Mouse (Mus musculus): ENCODE measurements at regions not wholly inside any gene's neighbourhood (a gene's known extent, or its start where the extent isn't known, plus 50 kb on each side); places are given as distances from the start of the nearest gene placed in this dataset.
A peak's percentile ranks its signal among the peaks of the same experiment; 100 is the strongest.

DNA sequence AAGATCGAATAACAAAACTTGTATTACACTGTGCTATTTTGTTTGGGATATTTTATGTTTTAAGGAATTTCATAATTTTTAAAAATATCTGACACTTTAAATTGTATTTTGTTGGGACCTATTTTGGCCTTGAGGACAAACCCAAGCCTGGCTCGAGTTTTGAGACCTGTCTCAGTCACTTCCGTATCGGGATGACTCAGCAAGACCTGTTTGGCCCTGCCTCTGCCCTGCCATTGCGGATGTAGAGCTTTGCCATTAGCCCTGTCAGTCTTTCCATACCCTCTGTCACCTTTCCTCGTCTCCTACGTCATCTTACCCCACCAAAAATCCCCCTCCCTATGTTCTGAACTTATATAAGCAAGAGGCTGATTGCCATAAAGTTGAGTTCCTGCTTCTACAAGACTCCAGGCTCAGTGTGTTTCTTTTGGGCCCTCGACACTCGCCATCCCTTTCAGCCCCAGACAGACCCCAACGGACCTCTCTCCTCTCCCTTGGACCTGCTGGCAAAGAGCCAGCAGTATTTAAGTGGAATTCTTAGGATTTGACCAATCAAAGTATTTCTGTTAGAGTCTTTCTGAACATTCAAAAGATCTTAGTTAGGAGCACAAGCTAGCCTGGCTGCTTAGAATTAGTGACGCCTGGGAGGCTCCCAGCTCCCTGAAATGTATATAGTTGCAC lies 113.3 kb downstream of the Fam161a start:
- no peak overlapping the region for H3K9ac ChIP-seq (ENCODE audit: low read depth, low read length)
- no peak overlapping the region for H3K4me2 ChIP-seq (replicated peaks; ENCODE audit: low read depth, low read length)
- no peak overlapping the region for H3K27ac ChIP-seq (ENCODE audit: low read depth, low read length)
- no peaks in the 10 kb centered on the region for H3K9me3 ChIP-seq (ENCODE audit: control insufficient read depth, low read length)
- no peaks in the 10 kb centered on the region for H3K27me3 ChIP-seq (ENCODE audit: control insufficient read depth, insufficient read depth, low read length)
- 82% methylated on average over 11 of the region's 11 CpGs for WGBS
- peaks cover 2% of the 10 kb centered on the region; the same call in 1 of the 2 replicates for H3K4me1 ChIP-seq (ENCODE audit: control insufficient read depth, insufficient read depth, low read length)
- no peak overlapping the region for H3K4me3 ChIP-seq (ENCODE audit: low read length)
- no peaks in the 10 kb centered on the region for H3K36me3 ChIP-seq (ENCODE audit: control insufficient read depth, insufficient read depth, low read length)
- ATAC-seq (ENCODE audit: low FRiP score, low TSS enrichment) = no peak

DNA sequence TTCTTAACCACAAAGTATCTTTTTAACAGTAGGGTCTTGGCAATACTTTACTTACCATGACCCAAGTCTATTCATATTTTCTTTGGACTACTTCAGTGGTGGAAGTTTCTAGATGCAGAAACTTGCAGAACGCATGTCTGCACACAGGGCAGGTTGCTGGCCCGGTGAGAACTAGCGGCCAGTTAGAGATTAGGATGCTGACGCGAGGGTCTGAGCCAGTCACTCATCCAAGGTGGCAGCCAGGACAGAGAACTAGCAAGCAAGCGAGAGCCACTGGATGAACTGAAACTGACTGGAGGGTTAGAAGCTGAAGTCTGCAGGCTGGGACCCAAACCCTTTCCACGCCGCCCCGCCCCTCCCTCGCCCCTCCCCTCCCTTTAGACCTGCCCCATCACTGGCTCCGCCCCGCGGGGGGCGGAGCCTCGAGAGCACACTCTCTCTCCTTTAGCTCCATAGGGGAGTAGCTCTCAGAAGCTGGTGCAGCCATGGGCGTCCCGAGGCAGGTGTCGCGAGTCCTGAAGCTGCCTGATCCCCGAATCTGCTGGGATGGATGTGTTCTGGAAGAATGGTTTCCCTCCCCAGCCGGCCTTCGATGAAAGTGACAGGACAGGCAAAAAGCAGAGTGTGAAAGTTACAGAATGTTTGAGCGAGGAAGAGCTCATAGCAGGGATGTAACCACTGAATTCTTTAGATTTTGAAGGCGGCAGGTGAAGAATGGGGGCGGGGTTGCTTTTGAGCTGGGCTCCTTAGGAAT lies 117.0 kb downstream of the Fam161a start:
- Histone ChIP-seq H3K4me2 (replicated peaks; ENCODE audit: low read depth, low read length) (peak overlapping the region; percentile 54), H3K36me3 (ENCODE audit: control insufficient read depth, insufficient read depth, low read length) (no peaks in the 10 kb centered on the region), H3K9ac (ENCODE audit: low read depth, low read length) (no peak overlapping the region), H3K27ac (ENCODE audit: low read depth, low read length) (no peak overlapping the region), H3K4me3 (ENCODE audit: low read length) (peak overlapping the region; percentile 35), H3K27me3 (ENCODE audit: control insufficient read depth, insufficient read depth, low read length) (no peaks in the 10 kb centered on the region), H3K4me1 (ENCODE audit: control insufficient read depth, insufficient read depth, low read length) (peaks cover 2% of the 10 kb centered on the region; the same call in 1 of the 2 replicates), H3K9me3 (ENCODE audit: control insufficient read depth, low read length) (no peaks in the 10 kb centered on the region)
- peak; percentile 99 for ATAC-seq (ENCODE audit: low FRiP score, low TSS enrichment)
- 2% methylated on average over 23 of the region's 25 CpGs for WGBS

DNA sequence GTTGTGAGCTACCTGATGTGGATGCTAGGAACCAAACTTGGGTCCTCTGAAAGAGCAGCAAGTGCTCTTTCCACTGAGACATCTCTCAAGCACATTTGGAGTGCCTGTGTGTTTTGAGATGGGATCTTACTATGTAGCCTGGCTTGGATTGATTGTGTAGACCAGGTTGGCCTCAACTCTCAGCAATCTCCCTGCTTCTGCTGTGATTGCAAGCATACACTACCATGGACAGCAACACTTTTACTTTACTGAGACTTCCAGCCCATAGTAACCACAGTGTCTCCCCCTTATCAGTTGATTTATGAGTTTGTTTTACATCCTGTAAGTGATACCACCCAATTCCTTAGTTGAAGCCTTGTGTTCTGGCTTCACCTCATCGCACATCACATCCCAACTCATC lies 123.8 kb downstream of the Fam161a start:
- no peak overlapping the region for H3K27ac ChIP-seq (ENCODE audit: low read depth, low read length)
- no peak overlapping the region for H3K4me2 ChIP-seq (replicated peaks; ENCODE audit: low read depth, low read length)
- H3K9me3 ChIP-seq (ENCODE audit: control insufficient read depth, low read length) = no peaks in the 10 kb centered on the region; the same call in 1 of the 2 replicates
- no peaks in the 10 kb centered on the region for H3K4me1 ChIP-seq (ENCODE audit: control insufficient read depth, insufficient read depth, low read length)
- H3K36me3 ChIP-seq (ENCODE audit: control insufficient read depth, insufficient read depth, low read length) = no peaks in the 10 kb centered on the region
- no peak overlapping the region for H3K4me3 ChIP-seq (ENCODE audit: low read length)
- no peaks in the 10 kb centered on the region for H3K27me3 ChIP-seq (ENCODE audit: control insufficient read depth, insufficient read depth, low read length)
- WGBS = 24% methylated on average over 1 of the region's 1 CpGs
- no peak for ATAC-seq (ENCODE audit: low FRiP score, low TSS enrichment)
- no peak overlapping the region for H3K9ac ChIP-seq (ENCODE audit: low read depth, low read length)

DNA sequence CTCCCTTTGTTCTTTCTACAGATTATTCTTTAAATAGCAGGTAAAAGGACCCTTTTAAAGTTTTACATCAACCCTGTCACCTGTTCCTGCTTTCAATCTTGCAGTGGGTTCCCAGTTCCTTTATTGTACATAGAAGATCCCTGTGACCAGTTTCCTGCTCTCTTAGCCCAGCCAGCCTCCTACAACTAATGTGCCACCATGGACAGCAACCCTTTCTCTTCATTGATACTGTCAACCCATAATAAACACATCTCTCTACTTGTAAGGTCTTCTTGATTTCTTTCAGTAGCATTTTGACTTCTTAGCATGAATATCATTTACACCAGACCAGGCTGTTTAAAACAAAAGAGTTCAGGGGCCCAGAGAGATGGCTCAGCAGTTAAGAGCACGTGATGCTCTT lies 124.2 kb upstream of the Xpo1 start:
- no peaks in the 10 kb centered on the region for H3K36me3 ChIP-seq (ENCODE audit: control insufficient read depth, insufficient read depth, low read length)
- H3K4me2 ChIP-seq (replicated peaks; ENCODE audit: low read depth, low read length) = no peak overlapping the region
- no peaks in the 10 kb centered on the region; the same call in 1 of the 2 replicates for H3K9me3 ChIP-seq (ENCODE audit: control insufficient read depth, low read length)
- no peak overlapping the region for H3K4me3 ChIP-seq (ENCODE audit: low read length)
- H3K4me1 ChIP-seq (ENCODE audit: control insufficient read depth, insufficient read depth, low read length) = no peaks in the 10 kb centered on the region
- no peak overlapping the region for H3K9ac ChIP-seq (ENCODE audit: low read depth, low read length)
- H3K27ac ChIP-seq (ENCODE audit: low read depth, low read length) = no peak overlapping the region
- H3K27me3 ChIP-seq (ENCODE audit: control insufficient read depth, insufficient read depth, low read length) = no peaks in the 10 kb centered on the region
- 84% methylated on average over 1 of the region's 1 CpGs for WGBS
- ATAC-seq (ENCODE audit: low FRiP score, low TSS enrichment) = no peak

GRCm38 (mm10) chr11:23140429-23141099 lies 115.3 kb upstream of the Xpo1 start:
- Histone ChIP-seq H3K27ac (ENCODE audit: low read depth, low read length) (no peak overlapping the region), H3K9ac (ENCODE audit: low read depth, low read length) (no peak overlapping the region), H3K27me3 (ENCODE audit: control insufficient read depth, insufficient read depth, low read length) (no peaks in the 10 kb centered on the region), H3K4me1 (ENCODE audit: control insufficient read depth, insufficient read depth, low read length) (no peaks in the 10 kb centered on the region), H3K36me3 (ENCODE audit: control insufficient read depth, insufficient read depth, low read length) (no peaks in the 10 kb centered on the region), H3K4me3 (ENCODE audit: low read length) (no peak overlapping the region), H3K9me3 (ENCODE audit: control insufficient read depth, low read length) (no peaks in the 10 kb centered on the region), H3K4me2 (replicated peaks; ENCODE audit: low read depth, low read length) (no peak overlapping the region)
- WGBS = 71% methylated on average over 6 of the region's 6 CpGs
- no peak for ATAC-seq (ENCODE audit: low FRiP score, low TSS enrichment)

- Histone ChIP-seq H3K36me3 (ENCODE audit: control insufficient read depth, insufficient read depth, low read length) (no peaks in the 10 kb centered on the region), H3K9ac (ENCODE audit: low read depth, low read length) (no peak overlapping the region), H3K27me3 (ENCODE audit: control insufficient read depth, insufficient read depth, low read length) (no peaks in the 10 kb centered on the region), H3K9me3 (ENCODE audit: control insufficient read depth, low read length) (no peaks in the 10 kb centered on the region), H3K4me1 (ENCODE audit: control insufficient read depth, insufficient read depth, low read length) (no peaks in the 10 kb centered on the region), H3K4me3 (ENCODE audit: low read length) (no peak overlapping the region), H3K27ac (ENCODE audit: low read depth, low read length) (no peak overlapping the region), H3K4me2 (replicated peaks; ENCODE audit: low read depth, low read length) (no peak overlapping the region)
- WGBS = 55% methylated on average over 12 of the region's 12 CpGs
- no peak for ATAC-seq (ENCODE audit: low FRiP score, low TSS enrichment)
These were observed 114.6 kb upstream of the Xpo1 start for GRCm38 (mm10) chr11:23141100-23141837.

GRCm38 (mm10) chr11:23148048-23148596 lies 107.7 kb upstream of the Xpo1 start:
- no peak overlapping the region for H3K9ac ChIP-seq (ENCODE audit: low read depth, low read length)
- WGBS = 75% methylated on average over 8 of the region's 8 CpGs
- ATAC-seq (ENCODE audit: low FRiP score, low TSS enrichment) = no peak

GRCm38 (mm10) chr11:23149556-23150244 lies 106.1 kb upstream of the Xpo1 start:
- Histone ChIP-seq H3K27ac (ENCODE audit: low read depth, low read length) (no peak overlapping the region), H3K4me1 (ENCODE audit: control insufficient read depth, insufficient read depth, low read length) (no peaks in the 10 kb centered on the region), H3K4me2 (replicated peaks; ENCODE audit: low read depth, low read length) (no peak overlapping the region), H3K9me3 (ENCODE audit: control insufficient read depth, low read length) (no peaks in the 10 kb centered on the region), H3K36me3 (ENCODE audit: control insufficient read depth, insufficient read depth, low read length) (no peaks in the 10 kb centered on the region), H3K27me3 (ENCODE audit: control insufficient read depth, insufficient read depth, low read length) (no peaks in the 10 kb centered on the region), H3K4me3 (ENCODE audit: low read length) (no peak overlapping the region), H3K9ac (ENCODE audit: low read depth, low read length) (no peak overlapping the region)
- 64% methylated on average over 5 of the region's 5 CpGs for WGBS
- peak; percentile 79 for ATAC-seq (ENCODE audit: low FRiP score, low TSS enrichment)

More at GRCm38 (mm10) chr11:23148048-23148596, 107.7 kb upstream of the Xpo1 start:
- Histone ChIP-seq H3K27ac (ENCODE audit: low read depth, low read length) (no peak overlapping the region), H3K4me3 (ENCODE audit: low read length) (no peak overlapping the region), H3K4me2 (replicated peaks; ENCODE audit: low read depth, low read length) (no peak overlapping the region), H3K4me1 (ENCODE audit: control insufficient read depth, insufficient read depth, low read length) (no peaks in the 10 kb centered on the region), H3K36me3 (ENCODE audit: control insufficient read depth, insufficient read depth, low read length) (no peaks in the 10 kb centered on the region), H3K27me3 (ENCODE audit: control insufficient read depth, insufficient read depth, low read length) (no peaks in the 10 kb centered on the region), H3K9me3 (ENCODE audit: control insufficient read depth, low read length) (no peaks in the 10 kb centered on the region)

All from kidney, embryonic 14.5 days (tissue).